Mouse (Mus musculus) megakaryocyte progenitor cell, adult 5-6 weeks (primary cell): ENCODE measurements around the gene Retreg3. TPM values are rescaled to one million over a fixed set of nuclear protein-coding genes. Genes with fewer than 3 reads are reported as not detected.

ENCODE experiments used
- ATAC-seq: replicated peaks from 2 replicates; pipeline ENCODE4 v1.8.0; 2016; ENCODE audit warnings: mild to moderate bottlenecking, moderate TSS enrichment, inconsistent platforms; ENCODE audit not compliant: poor library complexity
- total RNA-seq, 2 experiments: library from RNA; stranded (forward) in 1 of 2; stranded (reverse) in 1 of 2; fragments of 157-497, 149-512 nt in 1 of 2; fragments of 200-1000 nt in 1 of 2; gene quantifications; 2 replicates each; pipeline versions ENCODE4 v1.2.3 to v1.2.4; 2015 to 2017

Retreg3 gene
- total RNA-seq, 2 experiments from 2014 or later, result 8.1 to 25.7 TPM

- peak; percentile 70 for ATAC-seq
Observed at GRCm38 (mm10) chr11:101082208-101083082, 37.2 kb downstream of the Retreg3 start, which contains the start of gene Coasy. TSS of gene Coasy (plus strand) at chr11:101082565.

DNA sequence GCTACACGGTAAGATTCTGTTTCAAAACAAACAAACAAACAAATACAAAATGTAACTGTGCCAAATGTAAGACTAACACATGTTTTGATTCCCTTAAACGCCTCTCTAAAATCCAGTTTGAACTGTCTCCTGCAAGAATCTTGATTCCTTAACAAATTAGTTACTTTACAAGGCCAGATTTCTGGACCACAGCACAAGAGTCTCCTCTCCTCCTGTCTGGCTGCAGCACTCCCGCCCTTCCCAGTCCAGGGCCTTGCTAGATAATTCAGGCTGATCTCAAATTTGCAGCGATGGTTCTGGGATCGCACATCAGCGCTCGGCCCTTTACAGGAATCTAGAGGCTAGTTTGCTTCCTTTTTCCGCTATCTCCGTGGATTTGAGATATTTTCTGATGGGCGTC lies 38.0 kb downstream of the Retreg3 start:
- ATAC-seq, result no peak

GRCm38 (mm10) chr11:101080421-101080820 lies 39.3 kb downstream of the Retreg3 start:
- ATAC-seq, result no peak

DNA sequence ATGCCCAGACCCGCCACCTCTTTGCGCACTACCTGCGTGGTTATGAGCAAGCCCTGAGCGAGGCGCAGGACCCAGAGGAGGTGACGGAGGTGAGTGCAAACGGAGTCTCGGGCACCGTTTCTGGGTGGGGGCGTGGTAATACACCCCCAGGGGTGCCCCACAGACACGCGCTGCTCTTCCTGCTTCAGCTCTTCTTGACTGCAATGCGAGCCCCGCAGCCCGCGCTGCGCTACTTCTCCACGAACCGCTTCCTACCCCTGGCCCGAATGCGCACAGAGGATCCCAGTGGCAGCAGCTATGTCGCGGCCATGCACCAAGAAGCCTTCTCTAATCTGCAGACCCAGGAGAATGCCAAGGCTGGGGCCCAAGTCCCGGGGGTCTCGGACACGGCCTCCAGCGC lies 39.9 kb downstream of the Retreg3 start:
- ATAC-seq, result peak; percentile 9

DNA sequence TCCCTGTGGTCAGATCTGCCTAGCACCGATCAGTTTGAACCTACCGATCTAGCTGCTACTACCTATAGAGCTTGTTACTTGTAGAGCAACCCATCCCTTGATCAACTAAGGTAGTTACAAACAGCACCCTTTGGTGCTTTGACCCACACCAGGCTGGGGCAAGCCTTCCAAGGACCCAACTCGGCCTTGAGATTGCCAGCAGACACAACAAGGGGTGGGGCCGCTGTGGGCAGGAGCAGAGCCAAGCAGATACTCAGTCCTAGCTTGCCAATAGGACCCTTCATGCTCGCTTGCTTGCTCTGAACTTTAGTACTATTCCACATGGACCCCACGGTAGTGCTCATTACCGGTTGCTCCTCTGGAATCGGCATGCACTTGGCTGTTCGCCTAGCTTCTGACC lies 41.6 kb downstream of the Retreg3 start, which contains the start of gene Hsd17b1:
TSS of gene Hsd17b1 (plus strand) at position 291 of the 400 bp plus-strand sequence.
- ATAC-seq, result no peak

DNA sequence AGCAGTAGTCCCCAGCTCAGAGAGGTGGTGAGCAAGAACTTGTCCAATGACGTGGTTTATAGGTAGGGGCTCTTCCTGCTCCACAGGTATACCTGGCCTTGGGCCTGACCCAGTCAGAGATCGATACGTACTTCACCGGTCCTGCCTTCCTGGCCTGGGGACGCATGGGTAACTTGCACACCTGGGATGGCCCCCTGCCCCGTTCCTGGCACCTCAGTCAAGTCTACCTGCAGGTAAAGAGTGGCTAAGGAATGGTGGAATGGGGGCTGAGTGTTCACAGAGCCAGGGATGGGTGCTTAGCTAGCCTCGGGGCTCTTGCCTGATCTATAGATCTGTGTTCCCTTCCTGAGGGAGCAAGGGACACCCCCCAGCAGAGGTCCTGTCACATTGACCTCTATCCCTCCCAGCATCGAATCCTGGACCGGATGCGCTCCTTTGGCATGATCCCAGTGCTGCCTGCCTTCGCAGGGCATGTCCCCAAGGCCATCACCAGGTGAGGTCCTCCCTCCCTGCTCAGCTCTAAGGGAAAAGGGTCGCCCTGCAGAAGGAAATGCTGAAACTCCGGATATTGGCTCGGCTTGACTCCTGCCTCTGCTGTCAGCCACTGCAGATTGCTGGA lies 47.8 kb downstream of the Retreg3 start:
- ATAC-seq, result no peak

GRCm38 (mm10) chr11:101070987-101071386 lies 48.7 kb downstream of the Retreg3 start:
- ATAC-seq, result no peak

DNA sequence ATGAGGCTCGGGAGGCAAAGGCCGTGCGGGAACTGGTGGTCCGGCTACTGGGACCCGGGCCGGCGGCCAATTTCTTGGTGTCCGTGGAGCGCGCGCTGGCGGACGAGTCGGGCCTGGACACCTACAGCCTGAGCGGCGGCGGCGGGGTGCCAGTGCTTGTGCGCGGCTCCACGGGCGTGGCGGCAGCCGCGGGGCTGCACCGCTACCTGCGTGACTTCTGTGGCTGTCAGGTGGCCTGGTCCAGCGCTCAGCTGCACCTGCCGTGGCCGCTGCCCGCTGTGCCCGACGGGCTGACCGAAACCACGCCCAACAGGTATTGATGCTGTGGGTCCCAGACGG lies 49.5 kb downstream of the Retreg3 start:
- no peak; the same call in 1 of the 2 replicates for ATAC-seq

DNA sequence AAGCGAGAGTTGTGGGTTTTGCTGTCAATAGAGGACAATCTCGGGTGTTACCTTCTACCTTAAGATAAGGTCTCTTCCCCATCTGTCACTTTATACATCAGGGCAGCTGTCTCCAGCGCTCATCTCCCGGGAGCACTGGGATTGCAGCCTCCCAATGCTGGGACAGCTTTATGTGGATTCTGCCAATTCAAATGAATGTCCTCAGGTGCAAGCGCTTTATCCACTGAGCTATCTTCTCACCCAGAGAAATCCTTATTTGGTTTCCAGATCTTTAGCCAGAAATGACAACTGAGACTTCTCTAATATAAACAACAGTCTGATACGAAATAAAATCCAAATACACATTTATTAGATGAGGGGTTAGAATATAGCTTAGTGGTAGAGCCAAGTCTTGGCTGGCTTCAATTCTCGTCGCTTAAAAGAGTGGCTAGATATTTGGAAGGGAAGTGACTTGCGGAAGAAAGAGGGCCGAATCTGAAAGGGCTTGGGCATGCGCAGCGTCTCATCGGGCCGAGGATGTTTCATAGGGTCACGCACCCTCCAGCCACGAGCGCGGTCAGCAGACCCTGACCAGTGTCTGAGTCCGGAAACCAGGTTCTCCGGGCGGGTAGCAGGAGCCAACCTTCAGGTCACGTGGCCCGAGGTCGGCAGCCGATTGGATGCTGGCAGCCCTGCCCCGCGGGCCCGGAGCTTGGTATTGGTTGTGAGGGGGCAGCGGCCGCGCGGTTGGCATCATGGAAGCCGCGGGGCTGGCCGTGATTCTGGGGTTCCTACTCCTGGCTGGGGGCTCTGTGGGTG lies 50.1 kb downstream of the Retreg3 start, which contains the start of gene Naglu:
TSS of gene Naglu (plus strand) at position 622 of the 798 bp plus-strand sequence.
- ATAC-seq, result peak; percentile 86

GRCm38 (mm10) chr11:101066549-101067412 lies 52.9 kb downstream of the Retreg3 start:
- peak; percentile 43 for ATAC-seq

- no peak for ATAC-seq
Observed at GRCm38 (mm10) chr11:101065002-101065401, 54.7 kb downstream of the Retreg3 start.

DNA sequence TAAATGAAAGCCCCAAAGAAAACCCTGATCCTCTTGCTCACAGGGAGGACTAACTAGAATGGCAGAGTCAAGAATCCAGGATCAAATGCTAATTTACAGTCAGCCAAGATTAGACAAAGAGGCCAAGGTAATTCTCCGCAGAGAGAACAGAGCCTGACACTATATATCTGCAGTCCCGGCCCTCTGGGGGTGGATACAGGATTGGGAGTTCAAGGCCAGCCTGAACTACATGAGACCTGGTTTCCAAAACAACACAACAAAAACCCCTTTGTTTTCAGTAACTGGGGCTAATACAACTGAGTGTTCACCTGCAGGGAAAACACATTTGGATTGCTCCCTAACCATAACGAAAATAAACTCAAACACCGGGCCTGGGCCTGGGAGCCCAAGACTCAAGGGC lies 55.2 kb downstream of the Retreg3 start:
- ATAC-seq, result no peak

- ATAC-seq, result peak; percentile 91
Observed at GRCm38 (mm10) chr11:101063676-101064327, 55.9 kb downstream of the Retreg3 start.

- no peak for ATAC-seq
Observed at GRCm38 (mm10) chr11:101062971-101063675, 56.6 kb downstream of the Retreg3 start.

DNA sequence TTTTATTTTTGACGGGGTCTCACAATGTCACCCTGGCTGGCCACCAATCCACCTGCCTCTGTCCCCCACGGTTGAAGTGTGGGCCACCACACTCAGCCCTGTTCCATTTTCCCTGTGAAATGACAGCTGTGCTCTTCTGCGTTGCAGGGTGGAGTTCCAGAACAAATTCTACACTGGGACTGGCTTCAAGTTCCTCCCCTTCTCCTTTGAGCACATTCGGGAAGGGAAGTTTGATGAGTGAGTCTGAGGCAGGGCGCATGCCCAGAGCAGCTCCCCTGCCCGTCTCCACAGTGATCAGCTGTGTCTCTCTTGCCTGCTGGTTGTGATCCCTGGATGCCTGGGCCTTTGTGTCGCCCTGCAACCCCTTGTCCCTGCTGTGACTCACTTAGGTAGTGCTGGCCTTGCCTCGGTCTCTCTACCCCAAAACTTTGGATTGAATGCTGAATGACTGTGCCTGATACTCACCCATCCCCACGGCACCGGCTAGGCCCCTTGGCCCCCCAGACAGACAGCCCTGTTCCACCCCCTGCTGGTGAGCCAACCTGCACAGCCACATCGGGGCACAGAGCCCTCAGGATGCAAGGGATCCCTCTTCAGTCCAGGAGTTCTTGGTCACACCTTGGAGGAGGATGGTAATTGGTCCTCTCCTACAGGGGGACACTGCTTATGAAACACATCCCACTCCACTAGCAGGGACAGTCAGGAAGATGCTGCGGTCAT lies 57.4 kb downstream of the Retreg3 start:
- no peak for ATAC-seq

- ATAC-seq, result no peak
Observed at GRCm38 (mm10) chr11:101061049-101061448, 58.6 kb downstream of the Retreg3 start.

DNA sequence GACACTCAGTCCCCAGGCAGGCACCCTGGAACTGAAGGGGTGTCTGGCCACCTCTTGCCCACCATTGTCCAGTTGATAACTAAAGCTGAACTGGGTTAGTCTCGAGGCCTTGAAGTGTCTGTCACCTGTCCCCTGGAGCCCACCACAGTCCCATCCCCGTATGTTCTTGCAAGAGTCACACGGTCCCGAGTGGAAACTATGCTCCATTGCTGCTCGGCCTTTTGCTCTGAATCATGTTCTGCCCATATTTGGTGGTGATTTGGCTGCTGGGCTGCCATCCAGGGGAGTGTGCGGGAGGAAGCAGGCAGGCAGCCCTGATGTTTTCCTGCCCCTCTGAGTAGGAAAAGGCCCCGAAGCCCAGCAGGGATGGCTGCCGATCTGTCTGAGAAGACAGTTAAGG lies 59.6 kb downstream of the Retreg3 start:
- ATAC-seq, result no peak

GRCm38 (mm10) chr11:101059473-101059872 lies 60.2 kb downstream of the Retreg3 start:
- ATAC-seq, result no peak
